Mouse (Mus musculus): ENCODE data around the gene Arl14ep. TPM values are rescaled to one million over a fixed set of nuclear protein-coding genes. Genes with fewer than 3 reads are reported as not detected.

The Arl14ep gene
- total and polyA plus RNA-seq, 2 experiments, result 2.7 to 15.0 TPM

DNA sequence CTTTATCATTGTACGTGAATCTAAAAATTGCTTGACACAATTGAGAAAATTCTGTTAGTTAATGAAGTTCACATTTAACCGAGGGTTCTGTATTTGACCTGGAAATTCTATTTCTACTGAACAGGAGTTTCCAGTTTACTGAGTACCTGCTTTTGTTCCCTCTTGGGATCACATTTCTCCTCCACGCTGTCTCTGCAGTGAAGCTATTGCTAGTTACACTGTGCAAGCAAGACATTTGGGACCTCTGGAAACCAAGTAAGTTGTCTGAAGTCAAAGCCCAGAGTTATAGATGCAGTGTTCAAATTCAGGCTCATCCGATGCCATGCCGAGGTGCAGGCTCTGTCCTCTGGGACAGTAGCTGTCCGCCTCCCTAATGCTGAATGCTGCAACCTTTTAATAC is 19.2 kb downstream of the Arl14ep start:
- no peak overlapping the region for H3K4me3 ChIP-seq (ENCODE audit: insufficient read depth, low read depth, low read length)
- H3K4me1 ChIP-seq (ENCODE audit: control insufficient read depth, insufficient read depth, low read length), result peaks cover 8% of the 10 kb centered on the region
- no peak for TF ChIP-seq CTCF (IDR thresholded peaks at IDR 0.05; ENCODE audit: low read depth, low read length)
- TF ChIP-seq POLR2A (IDR thresholded peaks at IDR 0.05; ENCODE audit: extremely low read depth, insufficient read depth, low read length), result no peak
- no peak overlapping the region for H3K9ac ChIP-seq (ENCODE audit: low read depth, low read length)
- 65% methylated on average over 6 of the region's 6 CpGs for WGBS
- no peak overlapping the region for H3K27ac ChIP-seq (replicated peaks; ENCODE audit: insufficient read depth, low read depth, low read length)
- H3K36me3 ChIP-seq (ENCODE audit: control insufficient read depth, insufficient read depth, low read length), result no peaks in the 10 kb centered on the region
- DNase-seq (ENCODE audit: extremely low read depth, low read depth, low spot score), result no peak
- H3K27me3 ChIP-seq (ENCODE audit: control insufficient read depth, insufficient read depth, low read length), result peaks cover 6% of the 10 kb centered on the region; the same call in 1 of the 2 replicates
- H3K79me2 ChIP-seq (ENCODE audit: control insufficient read depth, insufficient read depth, low read length), result no peaks in the 10 kb centered on the region

DNA sequence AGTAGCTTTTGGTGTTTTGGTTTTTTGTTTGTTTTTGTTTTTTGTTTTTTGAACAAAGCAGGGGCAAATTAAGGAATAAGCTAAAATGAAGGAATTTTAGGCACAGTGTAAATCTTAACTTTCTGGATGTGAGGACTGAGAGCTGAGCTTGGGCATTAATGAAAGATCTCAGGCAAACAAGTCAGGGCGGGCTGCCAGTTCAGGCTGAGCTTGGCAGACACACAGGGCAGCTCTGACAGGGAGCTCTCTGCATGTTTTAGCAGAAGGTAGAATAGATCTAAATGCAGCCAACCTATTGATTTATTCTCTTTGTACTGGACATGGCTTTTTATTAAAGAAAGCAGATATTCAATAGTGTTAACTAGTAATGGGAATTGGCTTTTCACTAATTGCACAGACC is 31.8 kb downstream of the Arl14ep start:
- peak; percentile 48 for DNase-seq (ENCODE audit: extremely low read depth, low read depth, low spot score)
- Histone ChIP-seq H3K9ac (ENCODE audit: low read depth, low read length) (no peak overlapping the region), H3K79me2 (ENCODE audit: control insufficient read depth, insufficient read depth, low read length) (no peaks in the 10 kb centered on the region), H3K27me3 (ENCODE audit: control insufficient read depth, insufficient read depth, low read length) (no peaks in the 10 kb centered on the region), H3K4me3 (ENCODE audit: insufficient read depth, low read depth, low read length) (no peak overlapping the region), H3K36me3 (ENCODE audit: control insufficient read depth, insufficient read depth, low read length) (no peaks in the 10 kb centered on the region), H3K27ac (replicated peaks; ENCODE audit: insufficient read depth, low read depth, low read length) (no peak overlapping the region), H3K4me1 (ENCODE audit: control insufficient read depth, insufficient read depth, low read length) (no peaks in the 10 kb centered on the region)
- TF ChIP-seq POLR2A (IDR thresholded peaks at IDR 0.05; ENCODE audit: extremely low read depth, insufficient read depth, low read length), result no peak
- no peak for TF ChIP-seq CTCF (IDR thresholded peaks at IDR 0.05; ENCODE audit: low read depth, low read length)
- WGBS, result 26% methylated on average over 1 of the region's 1 CpGs

DNA sequence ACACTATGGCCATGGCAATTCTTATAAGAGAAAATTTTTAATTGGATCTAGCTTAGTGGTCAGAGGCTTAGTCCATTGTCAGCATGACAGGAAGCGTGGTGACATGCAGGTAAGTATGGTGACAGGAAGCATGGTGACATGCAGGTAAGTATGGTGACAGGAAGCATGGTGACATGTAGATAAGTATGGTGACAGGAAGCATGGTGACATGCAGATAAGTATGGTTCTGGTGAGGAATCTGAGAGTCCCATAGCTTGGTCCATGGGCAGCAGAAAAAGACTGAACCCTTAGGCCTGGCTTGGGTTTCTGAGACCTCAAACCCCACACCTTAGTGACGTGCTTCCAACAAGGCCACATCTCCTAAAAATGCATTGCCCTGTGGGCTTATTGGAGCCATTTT is 38.5 kb downstream of the Arl14ep start:
- no peak overlapping the region for H3K4me3 ChIP-seq (ENCODE audit: insufficient read depth, low read depth, low read length)
- H3K36me3 ChIP-seq (ENCODE audit: control insufficient read depth, insufficient read depth, low read length), result no peaks in the 10 kb centered on the region
- H3K9ac ChIP-seq (ENCODE audit: low read depth, low read length), result no peak overlapping the region
- no peaks in the 10 kb centered on the region for H3K27me3 ChIP-seq (ENCODE audit: control insufficient read depth, insufficient read depth, low read length)
- no peaks in the 10 kb centered on the region for H3K4me1 ChIP-seq (ENCODE audit: control insufficient read depth, insufficient read depth, low read length)
- no peak for DNase-seq (ENCODE audit: extremely low read depth, low read depth, low spot score)
- WGBS, result 87% methylated on average over 2 of the region's 2 CpGs
- H3K27ac ChIP-seq (replicated peaks; ENCODE audit: insufficient read depth, low read depth, low read length), result no peak overlapping the region
- H3K79me2 ChIP-seq (ENCODE audit: control insufficient read depth, insufficient read depth, low read length), result no peaks in the 10 kb centered on the region
- TF ChIP-seq CTCF (IDR thresholded peaks at IDR 0.05; ENCODE audit: low read depth, low read length), result no peak
- no peak for TF ChIP-seq POLR2A (IDR thresholded peaks at IDR 0.05; ENCODE audit: extremely low read depth, insufficient read depth, low read length)

DNA sequence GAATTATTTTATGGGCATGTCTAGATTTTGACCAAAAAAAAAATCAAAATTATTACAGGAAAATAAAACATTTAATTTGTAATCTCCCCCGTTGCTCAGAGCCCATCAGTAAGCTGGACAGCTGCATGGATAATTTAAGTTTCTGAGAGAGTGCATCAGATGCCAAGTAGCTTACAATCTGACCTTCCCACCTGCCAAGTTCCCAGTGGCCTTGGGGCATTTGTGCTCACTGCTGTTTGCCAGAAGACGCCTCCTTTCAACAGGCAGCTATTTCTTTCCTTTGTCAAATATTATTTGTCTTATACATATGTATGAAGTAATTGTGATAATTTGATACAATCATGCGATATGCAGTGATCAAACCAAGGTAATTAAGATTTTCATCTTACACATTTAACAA is 44.3 kb downstream of the Arl14ep start:
- H3K9ac ChIP-seq (ENCODE audit: low read depth, low read length), result no peak overlapping the region
- TF ChIP-seq POLR2A (IDR thresholded peaks at IDR 0.05; ENCODE audit: extremely low read depth, insufficient read depth, low read length) (no peak), CTCF (IDR thresholded peaks at IDR 0.05; ENCODE audit: low read depth, low read length) (no peak)
- WGBS, result 77% methylated on average over 3 of the region's 3 CpGs
- no peaks in the 10 kb centered on the region for H3K79me2 ChIP-seq (ENCODE audit: control insufficient read depth, insufficient read depth, low read length)
- H3K4me1 ChIP-seq (ENCODE audit: control insufficient read depth, insufficient read depth, low read length), result no peaks in the 10 kb centered on the region
- no peak for DNase-seq (ENCODE audit: extremely low read depth, low read depth, low spot score)
- H3K27me3 ChIP-seq (ENCODE audit: control insufficient read depth, insufficient read depth, low read length), result no peaks in the 10 kb centered on the region
- no peaks in the 10 kb centered on the region for H3K36me3 ChIP-seq (ENCODE audit: control insufficient read depth, insufficient read depth, low read length)
- H3K4me3 ChIP-seq (ENCODE audit: insufficient read depth, low read depth, low read length), result no peak overlapping the region
- no peak overlapping the region for H3K27ac ChIP-seq (replicated peaks; ENCODE audit: insufficient read depth, low read depth, low read length)

Other genes with a start within 250 kb of the Arl14ep start
- not detected in 2 replicates for gene Fshb, start 85.2 kb upstream of the Arl14ep start, total RNA-seq (2014; rRNA removed)
- gene Fshb, start 85.2 kb upstream of the Arl14ep start, polyA plus RNA-seq (2012; rRNA removed), result not detected in 2 replicates